Mouse (Mus musculus) cerebellum, adult 2 months (tissue): ENCODE measurements around the gene Terf2.

ENCODE experiments used
- CTCF ChIP-seq: fragments of 200-500 bp; IDR thresholded peaks from 2 replicates; pipeline ENCODE4 v1.5.1; 2011; ENCODE audit warnings: low read depth, mild to moderate bottlenecking, control low read depth, low read length, moderate library complexity, borderline replicate concordance; ENCODE audit not compliant: insufficient read depth
- POLR2A ChIP-seq: fragments of 200-500 bp; IDR thresholded peaks from 2 replicates; pipeline ENCODE4 v1.6.1; 2011; ENCODE audit warnings: low read length, control low read depth, borderline replicate concordance; ENCODE audit not compliant: insufficient read depth

GRCm38 (mm10) chr8:107065511-107066496 lies 30.5 kb downstream of the Terf2 start, which contains the start of gene Tmed6:
- TF ChIP-seq POLR2A, result no peak
- no peak for TF ChIP-seq CTCF
